Mouse (Mus musculus): ENCODE results near the gene Gm9945. TPM values are rescaled to one million over a fixed set of nuclear protein-coding genes. Genes with fewer than 3 reads are reported as not detected.
A peak's percentile ranks its signal among the peaks of the same experiment; 100 is the strongest.

Gene Gm9945
- polyA plus RNA-seq, 1 experiment from 2014 or later = not detected

DNA sequence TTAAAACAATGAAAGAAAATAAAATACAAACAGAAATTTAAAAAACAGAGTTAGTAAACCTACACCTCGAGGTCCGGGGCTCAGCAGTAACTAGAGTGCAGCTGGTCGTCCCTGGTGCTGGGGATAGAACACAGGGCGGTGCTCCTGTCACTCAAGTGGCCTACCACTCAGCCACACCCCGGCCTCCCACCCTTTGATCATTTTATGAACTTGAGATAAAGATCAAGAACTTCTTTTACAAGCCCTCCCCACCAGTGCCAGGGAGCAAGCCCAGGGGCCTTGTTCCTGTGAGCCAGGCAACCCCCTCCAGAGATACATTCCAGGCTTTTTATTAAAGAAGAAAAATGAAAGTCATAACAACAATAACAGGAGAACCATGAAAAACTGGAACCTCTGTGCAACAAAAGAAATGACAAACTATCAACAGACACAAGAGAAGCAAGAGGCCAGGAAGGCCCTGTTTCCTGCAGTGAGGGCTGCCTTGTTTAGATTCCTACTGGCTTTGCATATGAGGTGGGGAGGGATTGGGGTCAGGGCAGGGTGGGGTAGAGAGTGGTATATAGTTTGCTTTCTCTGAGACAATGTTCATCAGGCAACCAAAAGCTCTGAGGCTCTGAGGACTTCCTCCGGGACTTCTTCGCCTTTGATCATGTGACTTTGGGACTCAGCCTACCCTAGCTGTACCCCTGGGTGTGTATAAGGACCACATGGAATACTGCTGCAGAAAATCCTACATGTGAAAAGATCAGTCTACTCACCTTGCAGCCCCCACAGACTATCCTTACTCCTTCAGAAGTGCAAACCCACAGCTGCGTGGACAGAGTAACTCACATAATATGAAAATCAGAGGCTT lies 37.0 kb downstream of the Gm9945 start:
- 35% methylated on average over 8 of the region's 8 CpGs for WGBS
- H3K4me1 ChIP-seq (replicated peaks) = peaks cover 31% of the 10 kb centered on the region
- no peak overlapping the region for H3K9ac ChIP-seq (replicated peaks)
- ATAC-seq (ENCODE audit: insufficient number of reproducible peaks, insufficient read depth, low FRiP score, low TSS enrichment, low read depth) = no peak
- no peak overlapping the region for H3K27ac ChIP-seq
- H3K9me3 ChIP-seq = no peaks in the 10 kb centered on the region
- H3K36me3 ChIP-seq = no peaks in the 10 kb centered on the region
- no peaks in the 10 kb centered on the region for H3K27me3 ChIP-seq
- no peak overlapping the region for H3K4me3 ChIP-seq (replicated peaks)
- no peak overlapping the region for H3K4me2 ChIP-seq

DNA sequence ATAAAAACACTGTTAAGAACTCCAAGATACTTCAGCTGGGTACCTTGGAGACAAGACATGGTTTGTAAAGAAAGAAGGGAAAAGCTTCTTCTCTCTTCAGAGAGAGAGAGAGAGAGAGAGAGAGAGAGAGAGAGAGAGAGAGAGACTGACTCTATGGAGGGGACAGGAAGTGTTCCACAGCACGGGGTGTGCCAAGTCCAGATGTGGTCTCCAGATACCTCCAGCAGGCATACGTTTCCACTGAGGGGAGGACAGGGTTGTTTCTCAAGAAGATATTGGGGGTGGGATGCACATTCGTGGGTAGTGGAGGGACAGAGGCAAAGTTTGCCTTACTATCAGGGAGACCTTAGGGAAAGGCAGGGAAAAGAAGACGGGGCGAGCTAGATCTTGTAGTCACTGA lies 38.8 kb downstream of the Gm9945 start:
- Histone ChIP-seq H3K27me3 (no peaks in the 10 kb centered on the region), H3K9ac (replicated peaks) (no peak overlapping the region), H3K4me1 (replicated peaks) (peaks cover 47% of the 10 kb centered on the region), H3K9me3 (no peaks in the 10 kb centered on the region), H3K27ac (no peak overlapping the region), H3K4me3 (replicated peaks) (no peak overlapping the region), H3K4me2 (peak overlapping the region; percentile 82), H3K36me3 (no peaks in the 10 kb centered on the region)
- no peak for ATAC-seq (ENCODE audit: insufficient number of reproducible peaks, insufficient read depth, low FRiP score, low TSS enrichment, low read depth)
- WGBS = 46% methylated on average over 5 of the region's 5 CpGs

DNA sequence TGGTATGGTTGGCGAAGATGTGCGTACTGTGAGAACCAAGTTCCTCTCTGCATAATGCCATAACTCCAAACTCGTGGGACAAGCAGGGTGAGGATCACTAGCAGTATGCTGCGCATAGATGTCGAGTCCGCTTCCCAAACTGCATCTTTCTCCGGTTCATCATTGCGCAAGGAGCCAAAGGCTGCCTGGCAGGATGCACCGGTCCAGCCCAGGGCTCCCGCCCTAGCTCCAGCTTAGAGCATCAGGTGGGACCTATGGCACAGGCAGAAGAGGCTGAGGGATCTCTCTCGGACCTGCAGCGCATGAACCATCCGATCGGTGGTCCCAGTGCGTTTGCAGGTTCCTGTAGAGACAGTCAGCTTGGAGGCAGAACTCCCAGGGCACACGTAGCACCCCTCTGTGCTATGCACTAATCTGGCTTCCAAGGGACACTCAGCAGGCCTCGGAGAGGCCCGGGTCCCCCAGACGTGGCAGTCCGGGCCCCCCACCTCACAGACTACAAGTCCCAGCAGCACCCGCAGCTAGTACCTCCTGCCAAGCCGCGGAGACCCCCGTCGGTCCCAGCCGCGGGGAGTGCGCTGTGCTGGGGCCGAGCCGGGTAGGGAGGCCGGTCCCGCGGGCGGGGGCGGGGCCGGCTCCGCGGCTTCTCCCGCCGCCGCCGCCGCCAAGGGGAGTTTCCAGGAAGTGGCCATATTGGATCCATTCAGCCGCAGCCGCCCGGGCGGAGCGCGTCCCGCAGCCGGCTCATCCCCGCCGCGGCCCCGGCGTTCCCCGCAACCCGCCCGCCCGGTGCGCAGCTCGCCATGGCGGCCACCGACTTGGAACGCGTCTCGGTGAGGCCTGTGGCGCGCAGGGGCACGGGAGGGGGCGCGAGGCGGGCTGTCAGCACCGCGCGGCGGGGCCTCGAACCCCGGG lies 39.5 kb downstream of the Gm9945 start, which contains the start of gene Sept8:
TSS of gene Sept8 (plus strand) at position 51 of the 915 bp plus-strand sequence.
- no peaks in the 10 kb centered on the region for H3K36me3 ChIP-seq
- peak within 1 kb of the TSS; percentile 89 for H3K9ac ChIP-seq (replicated peaks)
- H3K4me1 ChIP-seq (replicated peaks) = peaks cover 54% of the 10 kb centered on the region
- H3K27ac ChIP-seq = peak within 1 kb of the TSS; percentile 84
- H3K4me3 ChIP-seq (replicated peaks) = peak within 1 kb of the TSS; percentile 91
- H3K27me3 ChIP-seq = no peaks in the 10 kb centered on the region
- H3K4me2 ChIP-seq = peak within 1 kb of the TSS; percentile 82
- WGBS = 4% methylated on average over 79 of the region's 79 CpGs
- no peaks in the 10 kb centered on the region for H3K9me3 ChIP-seq
- peak; percentile 74 for ATAC-seq (ENCODE audit: insufficient number of reproducible peaks, insufficient read depth, low FRiP score, low TSS enrichment, low read depth)

DNA sequence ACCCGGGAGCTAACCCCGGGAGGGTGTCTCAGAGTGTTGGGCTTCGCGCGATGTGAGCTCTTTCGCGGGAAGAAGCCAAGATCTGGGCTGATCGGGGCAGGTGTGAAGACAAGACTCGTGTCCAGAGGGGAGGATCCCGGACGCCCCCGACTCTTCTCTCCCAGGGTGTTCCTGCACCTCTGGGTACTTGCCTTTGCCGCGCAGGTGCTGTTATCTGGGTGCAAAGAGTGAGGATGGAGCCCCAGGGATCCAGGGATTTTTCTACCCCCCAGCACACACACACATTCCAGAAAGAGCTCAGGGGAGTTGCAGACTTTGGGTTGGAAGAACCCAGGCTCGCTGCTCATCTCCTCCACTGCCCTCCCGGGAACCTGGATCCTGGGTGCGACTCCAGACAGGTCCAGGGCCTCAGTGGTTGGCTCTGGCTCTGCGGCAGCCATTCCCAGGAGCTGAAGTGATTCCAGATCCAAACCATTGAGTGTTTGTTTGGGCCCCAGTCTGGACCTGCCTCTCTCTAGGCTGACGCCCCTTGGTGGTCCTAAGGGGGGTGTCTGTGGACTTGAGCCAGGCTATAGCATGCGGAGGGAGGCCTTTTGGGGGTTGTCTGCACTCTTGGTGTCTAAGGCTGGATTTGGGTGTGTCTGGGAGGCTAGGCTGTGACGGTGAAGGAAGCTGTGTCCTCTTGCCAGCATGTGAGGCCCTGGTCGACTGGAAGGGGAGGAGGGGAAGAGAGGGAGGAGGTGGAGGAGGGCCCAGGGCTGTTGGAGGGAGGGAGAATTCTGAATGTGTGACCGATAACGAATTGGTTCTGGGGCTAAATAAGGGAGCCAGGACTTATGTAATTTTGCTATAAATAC lies 40.4 kb downstream of the Gm9945 start:
- peak overlapping the region; percentile 91 for H3K4me3 ChIP-seq (replicated peaks)
- peak overlapping the region; percentile 89 for H3K9ac ChIP-seq (replicated peaks)
- 2% methylated on average over 24 of the region's 24 CpGs for WGBS
- no peaks in the 10 kb centered on the region for H3K27me3 ChIP-seq
- no peaks in the 10 kb centered on the region for H3K9me3 ChIP-seq
- H3K27ac ChIP-seq = peak overlapping the region; percentile 84
- peaks cover 63% of the 10 kb centered on the region for H3K4me1 ChIP-seq (replicated peaks)
- 0 out of 2 replicates have a peak, but pooled peaks have one; percentile 10 for ATAC-seq (ENCODE audit: insufficient number of reproducible peaks, insufficient read depth, low FRiP score, low TSS enrichment, low read depth)
- H3K4me2 ChIP-seq = peak overlapping the region; percentile 82
- 0 out of 2 replicates have a peak, but pooled peaks cover 3% of the 10 kb centered on the region for H3K36me3 ChIP-seq

DNA sequence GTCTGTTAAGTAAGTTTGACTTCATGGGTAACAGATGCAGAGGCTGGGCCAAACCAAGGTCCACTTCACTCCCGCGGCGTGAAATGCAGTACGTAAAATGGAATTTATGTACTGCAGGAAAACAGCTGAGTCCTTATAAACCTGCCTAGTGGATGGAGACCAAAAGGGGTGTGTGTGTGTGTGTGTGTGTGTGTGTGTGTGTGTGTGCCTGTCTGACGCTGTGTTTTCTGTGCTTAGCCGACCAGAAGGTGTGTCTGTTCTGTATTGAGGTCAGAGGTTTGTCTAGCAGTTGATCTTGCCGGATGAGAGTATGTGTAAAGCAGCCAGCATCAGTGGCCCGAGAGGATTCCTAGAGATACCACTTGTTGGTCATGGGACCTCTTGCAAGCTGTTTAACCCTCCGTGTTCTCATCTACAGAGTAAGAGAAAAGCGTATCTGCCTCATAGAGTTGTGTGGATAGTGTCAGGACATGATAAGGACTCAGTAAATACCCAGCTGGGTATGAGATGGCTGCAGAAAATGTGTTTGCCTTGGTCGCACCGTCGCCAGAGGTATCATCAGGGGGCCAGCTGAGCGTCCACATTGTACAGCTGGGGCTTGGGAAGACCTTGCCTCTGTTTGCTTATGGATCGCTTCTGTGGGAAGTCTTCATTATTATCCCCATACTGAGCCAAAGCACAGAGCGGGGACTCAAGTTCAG lies 41.3 kb downstream of the Gm9945 start:
- 44% methylated on average over 16 of the region's 16 CpGs for WGBS
- Histone ChIP-seq H3K9ac (replicated peaks) (peak overlapping the region; percentile 19), H3K27ac (peak overlapping the region; percentile 84)

DNA sequence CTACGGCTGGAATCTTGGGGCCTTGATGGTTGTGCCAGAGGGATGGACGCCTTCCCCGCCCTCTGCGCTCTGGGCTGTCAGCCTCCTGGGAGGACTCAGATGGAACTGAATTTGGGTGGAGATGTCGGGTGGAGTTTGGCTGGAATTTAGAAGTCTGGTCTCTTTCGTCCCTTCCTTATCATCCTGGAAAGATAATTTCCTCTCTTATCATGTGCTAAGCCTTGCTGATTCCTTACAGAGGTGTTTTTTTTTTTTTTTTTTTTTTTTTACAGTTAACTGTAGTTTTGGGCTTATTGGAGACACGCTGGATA lies 41.8 kb downstream of the Gm9945 start:
- peak overlapping the region; percentile 84; the same call in 1 of the 2 replicates for H3K27ac ChIP-seq
- no peaks in the 10 kb centered on the region for H3K27me3 ChIP-seq
- WGBS = 89% methylated on average over 7 of the region's 7 CpGs
- H3K4me2 ChIP-seq = peak overlapping the region; percentile 82
- H3K9me3 ChIP-seq = no peaks in the 10 kb centered on the region
- peaks cover 68% of the 10 kb centered on the region for H3K4me1 ChIP-seq (replicated peaks)
- ATAC-seq (ENCODE audit: insufficient number of reproducible peaks, insufficient read depth, low FRiP score, low TSS enrichment, low read depth) = no peak
- peak overlapping the region; percentile 91 for H3K4me3 ChIP-seq (replicated peaks)
- 0 out of 2 replicates have a peak, but pooled peaks cover 3% of the 10 kb centered on the region for H3K36me3 ChIP-seq
- peak overlapping the region; percentile 19 for H3K9ac ChIP-seq (replicated peaks)

More for the DNA sequence above, 41.3 kb downstream of the Gm9945 start:
- Histone ChIP-seq H3K4me2 (peak overlapping the region; percentile 82), H3K4me1 (replicated peaks) (peaks cover 68% of the 10 kb centered on the region), H3K36me3 (0 out of 2 replicates have a peak, but pooled peaks cover 3% of the 10 kb centered on the region), H3K4me3 (replicated peaks) (peak overlapping the region; percentile 91), H3K27me3 (no peaks in the 10 kb centered on the region), H3K9me3 (no peaks in the 10 kb centered on the region)
- no peak for ATAC-seq (ENCODE audit: insufficient number of reproducible peaks, insufficient read depth, low FRiP score, low TSS enrichment, low read depth)

DNA sequence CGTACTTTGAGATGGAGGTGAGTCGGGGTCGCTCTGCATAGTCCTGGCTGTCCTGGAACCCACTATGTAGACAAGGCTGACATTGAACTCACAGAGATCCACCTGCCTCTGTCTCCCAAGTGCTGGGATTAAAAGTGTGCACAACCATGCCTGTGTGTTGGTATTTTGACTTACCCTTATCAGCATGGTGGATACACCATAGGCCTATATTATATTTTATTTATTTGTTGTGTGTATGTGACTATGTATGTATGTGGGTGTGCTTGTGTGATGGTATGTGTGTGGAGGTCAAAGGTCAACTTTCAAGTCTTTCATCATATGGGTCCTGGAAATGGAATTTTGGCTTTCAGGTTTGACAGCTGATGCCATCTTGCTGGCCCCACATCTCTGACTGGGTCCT lies 42.4 kb downstream of the Gm9945 start:
- Histone ChIP-seq H3K4me2 (no peak overlapping the region), H3K9me3 (no peaks in the 10 kb centered on the region), H3K4me3 (replicated peaks) (no peak overlapping the region), H3K9ac (replicated peaks) (no peak overlapping the region), H3K4me1 (replicated peaks) (peaks cover 64% of the 10 kb centered on the region), H3K36me3 (0 out of 2 replicates have a peak, but pooled peaks cover 3% of the 10 kb centered on the region), H3K27ac (no peak overlapping the region), H3K27me3 (no peaks in the 10 kb centered on the region)
- ATAC-seq (ENCODE audit: insufficient number of reproducible peaks, insufficient read depth, low FRiP score, low TSS enrichment, low read depth) = no peak
- 94% methylated on average over 3 of the region's 3 CpGs for WGBS

DNA sequence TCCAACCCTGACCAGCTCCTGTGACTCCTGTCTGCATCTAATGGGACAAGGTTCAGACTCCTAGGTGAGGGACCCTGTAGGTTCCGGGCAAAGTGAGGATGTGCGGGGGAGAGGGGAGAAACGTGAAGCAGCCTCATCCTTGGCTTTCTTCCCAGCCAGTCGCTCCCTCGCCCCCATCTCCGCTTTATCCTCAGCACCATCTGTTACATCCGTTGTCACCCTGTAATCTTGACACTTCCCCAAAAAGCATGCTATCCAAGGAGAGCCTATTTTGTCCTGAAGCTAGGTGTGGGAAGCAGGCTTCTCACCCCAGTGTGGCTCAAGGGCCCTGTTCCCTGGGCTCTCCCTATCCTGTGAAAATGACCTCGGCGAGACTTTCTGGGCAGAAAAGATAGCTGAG lies 43.0 kb downstream of the Gm9945 start:
- ATAC-seq (ENCODE audit: insufficient number of reproducible peaks, insufficient read depth, low FRiP score, low TSS enrichment, low read depth) = no peak
- H3K4me2 ChIP-seq = peak overlapping the region; percentile 21; the same call in 1 of the 2 replicates
- no peaks in the 10 kb centered on the region for H3K9me3 ChIP-seq
- no peaks in the 10 kb centered on the region for H3K27me3 ChIP-seq
- peaks cover 67% of the 10 kb centered on the region for H3K4me1 ChIP-seq (replicated peaks)
- 43% methylated on average over 9 of the region's 9 CpGs for WGBS
- H3K9ac ChIP-seq (replicated peaks) = no peak overlapping the region
- peak overlapping the region; percentile 59; the same call in 1 of the 2 replicates for H3K27ac ChIP-seq
- no peak overlapping the region for H3K4me3 ChIP-seq (replicated peaks)
- 0 out of 2 replicates have a peak, but pooled peaks cover 3% of the 10 kb centered on the region for H3K36me3 ChIP-seq

DNA sequence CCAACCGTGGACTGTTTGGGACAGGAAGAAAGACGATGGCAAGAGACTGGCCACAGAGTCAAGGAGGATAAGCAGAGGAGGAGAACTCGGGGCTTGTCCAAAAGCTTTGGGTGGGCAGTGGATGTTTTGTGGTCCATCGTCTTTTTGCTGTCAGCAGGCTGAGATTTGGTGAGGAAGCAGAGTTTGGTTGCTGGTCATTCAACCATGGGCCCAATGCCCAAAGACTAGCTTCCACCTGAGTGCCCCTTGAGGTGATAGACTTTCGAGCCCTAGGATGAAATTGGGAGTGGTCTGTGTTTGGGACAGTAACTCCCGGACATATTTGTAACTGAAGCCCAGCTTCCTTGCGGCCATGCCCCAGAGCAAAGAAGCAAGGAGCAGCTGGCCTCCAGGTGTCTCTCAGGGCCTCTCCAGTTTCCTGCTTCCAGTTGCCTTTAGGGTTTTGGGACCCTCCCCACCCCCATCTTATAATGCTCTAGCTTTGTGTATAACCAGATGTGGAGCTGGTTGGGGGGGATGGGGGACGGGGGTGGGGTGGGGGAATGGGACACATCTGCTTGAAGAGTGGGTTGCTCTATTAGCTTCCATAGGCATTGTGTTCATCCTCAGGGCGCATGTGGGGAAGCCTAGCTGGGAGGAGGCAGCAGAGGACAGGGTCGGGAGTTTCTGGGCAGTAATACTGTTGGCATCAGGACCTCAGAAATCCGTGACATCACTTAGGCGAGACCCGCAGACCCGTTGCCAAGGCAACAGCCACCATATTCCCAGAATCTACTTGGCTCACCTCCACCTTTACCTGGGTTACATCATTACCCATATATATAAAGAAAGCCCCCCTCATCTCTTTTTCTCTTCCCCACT lies 43.8 kb downstream of the Gm9945 start:
- Histone ChIP-seq H3K4me1 (replicated peaks) (peaks cover 74% of the 10 kb centered on the region), H3K27me3 (no peaks in the 10 kb centered on the region), H3K4me3 (replicated peaks) (no peak overlapping the region), H3K36me3 (0 out of 2 replicates have a peak, but pooled peaks cover 3% of the 10 kb centered on the region), H3K9ac (replicated peaks) (no peak overlapping the region), H3K27ac (peak overlapping the region; percentile 59; the same call in 1 of the 2 replicates), H3K9me3 (no peaks in the 10 kb centered on the region), H3K4me2 (peak overlapping the region; percentile 21)
- WGBS = 54% methylated on average over 14 of the region's 14 CpGs
- ATAC-seq (ENCODE audit: insufficient number of reproducible peaks, insufficient read depth, low FRiP score, low TSS enrichment, low read depth) = no peak
